Mouse (Mus musculus) hindbrain, embryonic 11.5 days (tissue): Measurements from ENCODE around the gene Cdc42bpb. TPM values are rescaled to one million over a fixed set of nuclear protein-coding genes. Genes with fewer than 3 reads are reported as not detected.
A peak's percentile ranks its signal among the peaks of the same experiment; 100 is the strongest.

Experiments
- ATAC-seq: fragments of 200-750 bp; cut with Nextera tagmentation; 2 replicates; pipeline ENCODE4 v1.8.0; 2017; ENCODE audit warnings: mild to moderate bottlenecking, moderate TSS enrichment, moderate library complexity; ENCODE audit not compliant: low FRiP score
- DNase-seq: peaks from one replicate; pipeline ENCODE4 v3.0.0-alpha.2; 2015; ENCODE audit warnings: low spot score
- H3K27ac ChIP-seq: fragments of 300-500 bp; sonication (generic); 2 replicates; pipeline ENCODE4 v1.5.1; 2014; ENCODE audit warnings: mild to moderate bottlenecking, low read depth, low read length
- H3K27me3 ChIP-seq: fragments of 300-500 bp; sonication (generic); 2 replicates; pipeline ENCODE4 v1.6.1; 2014; ENCODE audit warnings: mild to moderate bottlenecking, low read length, moderate library complexity, mixed read lengths; ENCODE audit not compliant: control insufficient read depth, insufficient read depth
- H3K36me3 ChIP-seq: fragments of 300-500 bp; sonication (generic); 2 replicates; pipeline ENCODE4 v1.6.1; 2014; ENCODE audit warnings: mild to moderate bottlenecking, low read length, moderate library complexity, mixed read lengths; ENCODE audit not compliant: control insufficient read depth, insufficient read depth
- H3K4me1 ChIP-seq: fragments of 300-500 bp; sonication (generic); replicated peaks from 2 replicates; pipeline ENCODE4 v1.6.1; 2014; ENCODE audit warnings: low read length, mixed read lengths; ENCODE audit not compliant: control insufficient read depth, insufficient read depth
- H3K4me2 ChIP-seq: fragments of 300-500 bp; sonication (generic); replicated peaks from 2 replicates; pipeline ENCODE4 v1.6.1; 2014; ENCODE audit warnings: mild to moderate bottlenecking, low read depth, low read length
- H3K4me3 ChIP-seq: fragments of 300-500 bp; sonication (generic); 2 replicates; pipeline ENCODE4 v1.5.1; 2014; ENCODE audit warnings: low read depth, low read length
- H3K9ac ChIP-seq: fragments of 300-500 bp; sonication (generic); 2 replicates; pipeline ENCODE4 v1.6.1; 2014; ENCODE audit warnings: low read depth, low read length
- H3K9me3 ChIP-seq: fragments of 300-500 bp; sonication (generic); 2 replicates; pipeline ENCODE4 v1.6.1; 2016; ENCODE audit warnings: low read length; ENCODE audit not compliant: control insufficient read depth
- whole genome bisulfite sequencing: fragments of 180-500 bp; shearing (Covaris S2); extraction: QIAGEN DNeasy Blood & Tissue Kit; methylation state at CpG from one replicate; pipeline ENCODE4 v1.1.7; 2014; 5-methylcytosine and 5-hydroxymethylcytosine counted together
- polyA plus RNA-seq: library from polyadenylated mRNA; unstranded; fragments of >200 nt; fragmentation: Nextera tagmentation; extraction: Ambion mirVana; gene quantifications from 2 replicates; pipeline ENCODE4 v1.2.1, GENCODE M21; 2014

The Cdc42bpb gene
- polyA plus RNA-seq, 1 experiment from 2014 or later: 31.9 TPM

- H3K9me3 ChIP-seq: no peaks in the 10 kb centered on the region
- H3K9ac ChIP-seq: no peak within 1 kb of the TSS
- H3K4me3 ChIP-seq: no peak within 1 kb of the TSS
- H3K27ac ChIP-seq: no peak within 1 kb of the TSS
- ATAC-seq: peak; percentile 44; the same call in 1 of the 2 replicates
- WGBS: 3% methylated on average over 17 of the region's 17 CpGs
- H3K36me3 ChIP-seq: no peaks in the 10 kb centered on the region
- peak within 1 kb of the TSS; percentile 38 for H3K4me2 ChIP-seq
- H3K4me1 ChIP-seq: no peaks in the 10 kb centered on the region; the same call in none of the 2 replicates
- H3K27me3 ChIP-seq: peaks cover 12% of the 10 kb centered on the region
- peak; percentile 46 for DNase-seq
These were observed 39.6 kb upstream of the Cdc42bpb start, which contains the start of gene Exoc3l4 for GRCm38 (mm10) chr12:111416921-111417779. Exoc3l4 (plus strand) TSS chr12:111417017.

- WGBS: 2% methylated on average over 21 of the region's 21 CpGs
- peak overlapping the region; percentile 38 for H3K4me2 ChIP-seq
- ATAC-seq (peak; percentile 72), DNase-seq (peak; percentile 94)
- H3K4me1 ChIP-seq: peaks cover 2% of the 10 kb centered on the region
- H3K9me3 ChIP-seq: no peaks in the 10 kb centered on the region
- H3K27ac ChIP-seq: no peak overlapping the region
- peak overlapping the region; percentile 10; the same call in 1 of the 2 replicates for H3K4me3 ChIP-seq
- H3K36me3 ChIP-seq: no peaks in the 10 kb centered on the region
- H3K9ac ChIP-seq: peak overlapping the region; percentile 38; the same call in 1 of the 2 replicates
- H3K27me3 ChIP-seq: 0 out of 2 replicates have a peak, but pooled peaks cover 4% of the 10 kb centered on the region
These were observed 35.8 kb upstream of the Cdc42bpb start for GRCm38 (mm10) chr12:111413300-111413699.

GRCm38 (mm10) chr12:111412581-111413284, 35.2 kb upstream of the Cdc42bpb start:
- Histone ChIP-seq H3K4me2 (peak overlapping the region; percentile 38), H3K36me3 (no peaks in the 10 kb centered on the region), H3K27ac (no peak overlapping the region), H3K27me3 (peaks cover 6% of the 10 kb centered on the region), H3K4me1 (peaks cover 2% of the 10 kb centered on the region), H3K4me3 (peak overlapping the region; percentile 10; the same call in 1 of the 2 replicates), H3K9ac (peak overlapping the region; percentile 38; the same call in 1 of the 2 replicates), H3K9me3 (no peaks in the 10 kb centered on the region)
- 16% methylated on average over 12 of the region's 12 CpGs for WGBS
- no peak for DNase-seq
- 0 out of 2 replicates have a peak, but pooled peaks have one; percentile 6 for ATAC-seq

- H3K27me3 ChIP-seq: peaks cover 14% of the 10 kb centered on the region
- DNase-seq (no peak), ATAC-seq (no peak)
- no peak overlapping the region for H3K9ac ChIP-seq
- no peaks in the 10 kb centered on the region for H3K36me3 ChIP-seq
- H3K27ac ChIP-seq: no peak overlapping the region
- no peaks in the 10 kb centered on the region for H3K9me3 ChIP-seq
- H3K4me1 ChIP-seq: peaks cover 2% of the 10 kb centered on the region; the same call in 1 of the 2 replicates
- H3K4me3 ChIP-seq: no peak overlapping the region
- WGBS: 81% methylated on average over 8 of the region's 8 CpGs
- H3K4me2 ChIP-seq: no peak overlapping the region
These were observed 34.3 kb upstream of the Cdc42bpb start for GRCm38 (mm10) chr12:111411631-111412355.

- Histone ChIP-seq H3K27ac (no peak overlapping the region), H3K27me3 (peaks cover 21% of the 10 kb centered on the region), H3K9ac (no peak overlapping the region), H3K4me3 (no peak overlapping the region), H3K36me3 (no peaks in the 10 kb centered on the region), H3K9me3 (no peaks in the 10 kb centered on the region), H3K4me1 (peaks cover 2% of the 10 kb centered on the region; the same call in 1 of the 2 replicates), H3K4me2 (no peak overlapping the region)
- ATAC-seq (no peak), DNase-seq (no peak)
- WGBS: 20% methylated on average over 5 of the region's 5 CpGs
These were observed 32.1 kb upstream of the Cdc42bpb start for GRCm38 (mm10) chr12:111409583-111409982.

- ATAC-seq (no peak), DNase-seq (no peak)
- WGBS: 2% methylated on average over 20 of the region's 24 CpGs
- H3K4me3 ChIP-seq: no peak within 1 kb of the TSS
- peaks cover 2% of the 10 kb centered on the region; the same call in 1 of the 2 replicates for H3K4me1 ChIP-seq
- H3K27ac ChIP-seq: no peak within 1 kb of the TSS
- peak within 1 kb of the TSS; percentile 29; the same call in 1 of the 2 replicates for H3K4me2 ChIP-seq
- no peak within 1 kb of the TSS for H3K9ac ChIP-seq
- no peaks in the 10 kb centered on the region for H3K9me3 ChIP-seq
- peaks cover 25% of the 10 kb centered on the region for H3K27me3 ChIP-seq
- no peaks in the 10 kb centered on the region for H3K36me3 ChIP-seq
These were observed 29.1 kb upstream of the Cdc42bpb start, which contains the start of gene Lbhd2 for GRCm38 (mm10) chr12:111406622-111407021. Lbhd2 (plus strand) TSS chr12:111406809.

- ATAC-seq: no peak
- peaks cover 23% of the 10 kb centered on the region for H3K27me3 ChIP-seq
- H3K9me3 ChIP-seq: no peaks in the 10 kb centered on the region
- no peak overlapping the region for H3K9ac ChIP-seq
- no peaks in the 10 kb centered on the region for H3K36me3 ChIP-seq
- peaks cover 2% of the 10 kb centered on the region; the same call in 1 of the 2 replicates for H3K4me1 ChIP-seq
- no peak overlapping the region for H3K27ac ChIP-seq
- DNase-seq: no peak
- 53% methylated on average over 10 of the region's 10 CpGs for WGBS
- no peak overlapping the region for H3K4me3 ChIP-seq
- H3K4me2 ChIP-seq: no peak overlapping the region
These were observed 27.4 kb upstream of the Cdc42bpb start for GRCm38 (mm10) chr12:111404880-111405279.
